Mouse (Mus musculus) central nervous system, embryonic 18 days (tissue): ENCODE measurements around the gene Dusp22. TPM values are rescaled to one million over a fixed set of nuclear protein-coding genes. Genes with fewer than 3 reads are reported as not detected.

Source experiments
- polyA plus RNA-seq: library from polyadenylated mRNA; depleted of rRNA; stranded (reverse); fragments of >200 nt; gene quantifications from 2 replicates; pipeline ENCODE4 v1.2.3, GENCODE M21; 2012; rRNA removed

The Dusp22 gene
- polyA plus RNA-seq, result 23.8 and 25.6 TPM in 2 replicates

DNA sequence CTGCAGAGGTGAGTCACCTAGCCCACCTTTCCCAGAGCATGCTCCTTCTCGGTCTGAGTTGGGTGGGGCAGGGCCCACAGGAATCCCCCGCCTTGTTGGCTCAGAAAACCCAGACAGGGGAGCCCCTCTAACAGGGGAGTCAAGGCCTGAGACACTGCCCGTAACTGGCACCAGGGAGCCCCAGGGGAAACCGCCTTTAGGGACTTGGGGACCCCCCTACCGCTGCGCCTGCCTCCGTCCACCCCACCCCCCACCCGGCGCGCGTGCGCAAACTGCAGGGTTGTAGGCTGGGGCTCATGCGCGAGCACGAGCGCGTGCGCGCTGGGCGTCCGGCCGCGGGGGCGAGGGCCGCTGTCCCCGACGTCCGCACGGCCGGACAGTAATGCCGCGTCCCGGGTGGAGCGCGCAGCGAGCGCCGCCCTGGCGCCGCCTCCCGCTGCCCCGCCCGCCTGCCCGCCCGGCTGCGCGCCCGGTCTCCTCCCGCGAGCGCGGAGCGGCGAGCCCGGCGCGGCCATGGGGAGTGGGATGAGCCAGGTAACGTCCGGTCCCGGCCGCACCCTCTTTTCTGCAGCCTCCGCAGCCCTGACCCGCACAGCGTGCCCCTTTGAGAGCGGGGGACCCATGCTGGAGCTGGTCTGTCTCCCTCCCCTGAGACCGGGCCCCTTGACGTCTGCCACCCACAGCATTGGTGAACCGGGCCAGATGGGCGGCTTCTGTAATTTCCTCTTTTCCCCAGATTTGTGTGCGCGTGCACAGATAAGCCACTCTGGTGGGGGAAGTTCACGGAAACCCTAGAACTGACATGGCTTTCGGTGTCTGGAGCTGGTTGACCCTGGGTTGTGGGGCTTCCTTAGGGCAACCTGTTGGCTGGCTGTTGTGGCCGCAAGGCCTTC lies at the start of gene Dusp22:
TSS of gene Dusp22 (plus strand) at position 387 of the 893 bp plus-strand sequence.

DNA sequence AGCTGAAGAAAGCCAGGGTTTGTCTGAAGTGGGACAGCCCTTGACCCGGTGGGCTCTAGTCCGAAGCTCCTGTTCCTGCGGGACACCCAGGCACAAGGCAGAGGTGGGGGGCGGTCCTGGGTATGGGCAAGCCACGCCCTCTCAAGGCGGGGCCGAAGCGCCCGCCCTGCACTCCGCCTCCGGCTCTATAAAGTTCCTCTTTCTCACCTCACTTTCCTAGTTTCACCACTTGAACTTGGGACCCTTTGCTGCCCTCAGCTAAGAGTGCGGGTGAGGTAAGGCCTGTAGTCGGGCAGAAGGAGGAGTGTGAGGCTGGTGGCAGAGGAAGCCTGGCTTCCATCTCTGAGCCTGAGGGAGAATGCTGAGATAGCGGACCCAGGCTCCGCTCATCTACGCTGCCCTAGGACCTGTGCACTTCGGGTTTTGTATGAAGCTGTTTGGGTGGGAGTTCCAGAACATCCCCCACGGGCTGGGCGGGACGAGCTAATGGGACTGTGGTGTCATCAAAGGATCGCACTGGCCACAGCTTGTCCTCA lies 89.3 kb downstream of the Dusp22 start, which contains the start of gene Irf4:
TSS of gene Irf4 (plus strand) at position 206 of the 536 bp plus-strand sequence.

Other genes with a start within 250 kb of the Dusp22 start
- 177 and 198 TPM in 2 replicates for gene Uqcrfs1, start 114.6 kb upstream of the Dusp22 start, polyA plus RNA-seq
- 0.08 and 0.10 TPM in 2 replicates for gene Irf4, start 89.2 kb downstream of the Dusp22 start, polyA plus RNA-seq